Mouse (Mus musculus): Measurements from ENCODE around the gene Dusp19.

- TF ChIP-seq CTCF (IDR thresholded peaks at IDR 0.05; ENCODE audit: control insufficient read depth, insufficient read depth, low read length) (no peak), POLR2A (IDR thresholded peaks at IDR 0.05; ENCODE audit: borderline replicate concordance, control insufficient read depth, low read depth, low read length) (no peak)
Observed at GRCm38 (mm10) chr2:80639864-80640263, 23.0 kb downstream of the Dusp19 start.

Data from bone marrow, adult 2 months (tissue).